Mouse (Mus musculus): Measurements from ENCODE around the gene Caps2. TPM values are rescaled to one million over a fixed set of nuclear protein-coding genes. Genes with fewer than 3 reads are reported as not detected.
"Not testable (repeated sequence)": the region's sequence is repeated elsewhere in the genome, so short reads cannot be mapped to it uniquely, and the experiment has no call there.

The Caps2 gene
- total RNA-seq (2022): not detected

GRCm38 (mm10) chr10:112163168-112163766 lies at the start of gene Caps2:
Gene Caps2, plus strand, starts transcription at chr10:112163621.
- no peak for DNase-seq (ENCODE audit: low spot score in 2 of 2)

- not testable (repeated sequence) for DNase-seq (ENCODE audit: low spot score in 2 of 2)
Observed at GRCm38 (mm10) chr10:112125090-112125489, 38.3 kb upstream of the Caps2 start.

GRCm38 (mm10) chr10:112127682-112128230 lies 35.7 kb upstream of the Caps2 start:
- DNase-seq (ENCODE audit: low spot score in 2 of 2): not testable (repeated sequence)

GRCm38 (mm10) chr10:112132194-112132593 lies 31.2 kb upstream of the Caps2 start:
- DNase-seq (ENCODE audit: low spot score in 2 of 2): no peak

DNA sequence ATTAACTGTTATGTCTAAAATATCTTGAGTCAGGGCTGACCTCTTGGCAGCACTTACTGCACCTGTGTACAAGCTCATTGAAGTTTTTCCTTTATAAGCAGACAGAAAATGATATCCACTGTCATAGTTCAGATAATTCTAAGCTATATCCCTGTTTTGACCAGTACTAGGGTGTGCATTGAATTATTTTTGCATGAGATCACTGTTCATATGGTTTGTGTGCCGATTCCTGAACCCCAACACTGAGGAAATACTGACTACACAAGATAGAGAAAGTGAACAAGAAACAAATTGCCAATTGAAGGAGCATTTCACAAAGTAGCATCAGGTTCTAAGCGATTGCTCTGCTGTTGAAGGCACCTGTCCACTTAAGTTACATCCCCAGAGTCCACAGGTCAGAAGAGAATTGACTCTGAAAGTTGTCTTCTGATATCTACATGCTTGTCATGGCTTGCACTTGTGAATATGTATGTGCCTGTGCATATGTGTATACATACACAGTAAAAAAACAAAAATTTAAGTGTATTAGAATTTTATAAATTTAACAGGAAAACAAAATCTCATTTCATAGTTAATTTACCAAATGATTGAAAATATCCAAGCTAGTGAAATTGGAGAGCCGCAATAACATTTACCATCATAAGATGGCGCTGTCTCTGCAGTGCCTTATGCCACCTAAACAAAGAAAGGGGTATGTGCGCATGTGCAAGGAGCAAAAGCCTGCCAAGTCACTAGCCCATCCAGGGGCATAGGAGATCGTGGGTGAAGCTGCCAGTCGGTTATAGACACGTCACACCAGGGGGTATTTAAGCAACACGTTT lies 25.2 kb upstream of the Caps2 start:
- no peak for DNase-seq (ENCODE audit: low spot score in 2 of 2)

DNA sequence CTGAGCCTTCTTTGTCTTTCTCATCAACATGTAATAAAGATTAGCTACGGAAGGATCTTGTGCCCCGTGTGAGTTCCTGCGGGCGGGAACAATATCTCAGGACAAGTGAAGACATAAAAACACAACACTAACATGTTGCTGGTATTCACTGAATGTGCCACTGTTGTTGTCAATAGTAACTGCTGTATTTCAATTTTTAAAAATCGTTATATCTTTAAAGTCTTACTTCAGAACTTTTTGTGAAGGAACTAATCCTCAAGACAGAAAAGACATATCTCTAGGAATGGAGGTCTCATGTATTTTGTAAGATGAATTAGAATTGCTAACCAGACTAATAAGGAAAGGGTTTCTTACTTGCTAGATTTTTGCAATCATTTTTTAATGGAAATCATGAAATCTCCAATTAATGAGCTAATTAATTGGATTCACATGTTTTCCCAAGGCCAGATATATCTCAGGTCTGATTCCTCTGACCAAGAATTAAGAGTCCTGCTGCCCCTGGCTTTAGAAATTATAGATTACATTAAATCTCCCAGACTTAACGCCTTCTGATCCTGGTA lies 24.5 kb upstream of the Caps2 start:
- DNase-seq (ENCODE audit: low spot score in 2 of 2): no peak

DNA sequence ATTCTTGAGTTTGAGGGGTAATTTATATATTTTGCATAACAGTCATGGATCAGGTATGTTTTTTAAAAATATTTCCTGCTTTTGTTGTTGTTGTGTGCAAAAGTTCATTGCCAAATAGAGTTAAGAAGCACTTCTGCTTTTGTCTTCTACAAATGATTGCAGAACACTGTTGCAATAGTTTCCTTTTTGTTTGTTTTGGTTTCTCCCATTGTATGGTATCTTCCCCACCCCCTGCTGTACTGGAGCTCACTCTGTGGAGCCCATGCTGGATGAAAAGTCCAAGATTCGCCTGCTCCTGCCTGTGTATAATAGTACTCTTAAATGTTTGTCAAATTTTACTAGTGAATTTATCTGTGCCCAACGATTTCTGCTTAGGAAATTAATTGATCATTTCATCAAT lies 23.6 kb upstream of the Caps2 start:
- no peak for DNase-seq (ENCODE audit: low spot score in 2 of 2)

- DNase-seq (ENCODE audit: low spot score in 2 of 2): not testable (repeated sequence)
Observed at GRCm38 (mm10) chr10:112159882-112160560, 3.4 kb upstream of the Caps2 start, which contains the start of gene Glipr1l3. Gene Glipr1l3, minus strand, starts transcription at chr10:112160327.

GRCm38 (mm10) chr10:112177027-112177426 lies 13.6 kb downstream of the Caps2 start:
- not testable (repeated sequence) for DNase-seq (ENCODE audit: low spot score in 2 of 2)

GRCm38 (mm10) chr10:112193919-112194318 lies 30.5 kb downstream of the Caps2 start:
- not testable (repeated sequence) for DNase-seq (ENCODE audit: low spot score in 2 of 2)

GRCm38 (mm10) chr10:112203463-112203862 lies 40.0 kb downstream of the Caps2 start:
- no peak for DNase-seq (ENCODE audit: low spot score in 2 of 2)

- no peak for DNase-seq (ENCODE audit: low spot score in 2 of 2)
Observed at GRCm38 (mm10) chr10:112227073-112227472, 63.7 kb downstream of the Caps2 start.

- not testable (repeated sequence) for DNase-seq (ENCODE audit: low spot score in 2 of 2)
Observed at GRCm38 (mm10) chr10:112229091-112229843, 65.8 kb downstream of the Caps2 start.

- DNase-seq (ENCODE audit: low spot score in 2 of 2): not testable (repeated sequence)
Observed at GRCm38 (mm10) chr10:112232733-112233132, 69.3 kb downstream of the Caps2 start.

GRCm38 (mm10) chr10:112235396-112235940 lies 72.0 kb downstream of the Caps2 start:
- not testable (repeated sequence) for DNase-seq (ENCODE audit: low spot score in 2 of 2)

DNA sequence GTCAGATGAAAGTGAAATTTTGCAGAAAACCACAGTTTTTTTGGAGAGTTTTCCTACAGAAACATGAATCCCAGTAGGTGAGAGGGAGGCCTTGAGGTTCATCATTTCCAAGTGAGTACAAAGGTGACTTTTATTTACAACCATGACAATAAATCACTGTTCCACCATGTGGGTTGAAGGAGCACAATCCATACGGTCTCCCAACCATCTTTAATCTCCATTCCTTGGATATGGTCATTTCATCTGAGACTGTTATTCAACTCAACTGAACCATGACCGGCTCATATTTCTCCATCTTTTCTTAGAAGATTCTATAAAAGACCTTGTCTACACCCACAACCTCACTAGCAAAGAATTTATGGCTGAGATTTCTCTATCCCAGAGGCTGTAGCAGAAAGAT lies 84.9 kb downstream of the Caps2 start:
- DNase-seq (ENCODE audit: low spot score in 2 of 2): no peak

GRCm38 (mm10) chr10:112263467-112263866 lies 100.0 kb downstream of the Caps2 start:
- DNase-seq (ENCODE audit: low spot score in 2 of 2): no peak

Data from gastrocnemius, adult 8-10 months (tissue).